Mouse (Mus musculus) left cerebral cortex, postnatal 14 days (tissue): Measurements from ENCODE around the gene Psmb10. TPM values are rescaled to one million over a fixed set of nuclear protein-coding genes. Genes with fewer than 3 reads are reported as not detected.
A peak's percentile ranks its signal among the peaks of the same experiment; 100 is the strongest.

ENCODE experiments used
- DNase-seq, 2 experiments: peaks; one replicate each; pipeline ENCODE4 v3.0.0; 2021 to 2022; ENCODE audit warnings: low spot score in 2 of 2, mixed read lengths in 1 of 2
- intact Hi-C: fragments of 180-260 bp; cut with DNase I; formaldehyde crosslinking; loops from one replicate; pipeline ENCODE4 v1.15.1; 2025
- microRNA-seq, 2 experiments: library from miRNA; unstranded; fragments of <30 nt; microRNA quantifications; one replicate each; pipeline ENCODE4 v1.2.0; 2022
- total RNA-seq, 2 experiments: library from RNA; stranded (reverse); gene quantifications; 2 replicates each; pipeline ENCODE4 v1.2.3; 2021

Gene Psmb10
- total RNA-seq, 2 experiments from 2014 or later: 80.7 TPM

GRCm38 (mm10) chr8:105892432-105892831 lies 45.8 kb downstream of the Psmb10 start:
- DNase-seq: peak; percentile 55 to 60
- intact Hi-C loops: loop anchor here (5.0 kb wide), 1 partner anchor 40 kb away; the partner anchor contains the start of gene Ctrl

GRCm38 (mm10) chr8:105890870-105891269 lies 47.4 kb downstream of the Psmb10 start:
- intact Hi-C loops: loop anchor here (5.0 kb wide), 1 partner anchor 41 kb away; the partner anchor contains the start of gene Ctrl
- DNase-seq: peak; percentile 53 to 74

- intact Hi-C loops: loop anchor here (5.0 kb wide), 1 partner anchor 42 kb away; the partner anchor contains the start of gene Ctrl
- DNase-seq: no peak
Measured at GRCm38 (mm10) chr8:105889756-105890465, 48.3 kb downstream of the Psmb10 start.

Small RNA genes within 50 kb of the gene (microRNA-seq; reads per million reads assigned to microRNA genes)
- 0 reads per million in 2 experiments for gene Mir7074

Other genes with a start within 250 kb of the Psmb10 start
- gene Acd, start 237.3 kb downstream of the Psmb10 start, total RNA-seq: 10 to 100 TPM; 46.1 to 47.9 TPM
- gene Pard6a, start 237.3 kb downstream of the Psmb10 start, total RNA-seq: 10 to 100 TPM; 45.6 to 49.5 TPM
- under 1 TPM in 1 of 2 experiments, not detected in 1; 0.78 TPM for gene 4933405L10Rik, start 230.8 kb downstream of the Psmb10 start, total RNA-seq
- gene Enkd1, start 230.2 kb downstream of the Psmb10 start, total RNA-seq: 10 to 100 TPM in 1 of 2 experiments, 1 to 10 TPM in 1; 10.0 to 12.3 TPM
- gene Gfod2, start 179.8 kb downstream of the Psmb10 start, total RNA-seq: 10 to 100 TPM; 20.6 to 20.9 TPM
- 10 to 100 TPM; 24.6 to 26.4 TPM for gene Ranbp10, start 111.1 kb downstream of the Psmb10 start, total RNA-seq
- under 1 TPM in 1 of 2 experiments, not detected in 1; 0.18 TPM for gene Tsnaxip1, start 110.7 kb downstream of the Psmb10 start, total RNA-seq
- 10 to 100 TPM; 17.6 to 17.7 TPM for gene Cenpt, start 85.2 kb downstream of the Psmb10 start, total RNA-seq
- 10 to 100 TPM; 34.7 to 38.5 TPM for gene Thap11, start 83.3 kb downstream of the Psmb10 start, total RNA-seq
- 10 to 100 TPM; 33.4 to 35.9 TPM for gene Nutf2, start 77.9 kb downstream of the Psmb10 start, total RNA-seq
- gene Edc4, start 57.6 kb downstream of the Psmb10 start, total RNA-seq: 10 to 100 TPM; 59.8 to 62.1 TPM
- gene Nrn1l, start 44.9 kb downstream of the Psmb10 start, total RNA-seq: 1 to 10 TPM; 1.8 to 2.2 TPM
- 1 to 10 TPM; 7.4 to 7.5 TPM for gene Pskh1, start 38.0 kb downstream of the Psmb10 start, total RNA-seq
- gene Ctrl, start 4.6 kb downstream of the Psmb10 start, total RNA-seq: 1 to 10 TPM; 1.0 to 1.1 TPM
- 10 to 100 TPM; 20.0 to 21.9 TPM for gene Lcat, start 4.9 kb upstream of the Psmb10 start, total RNA-seq
- gene Slc12a4, start 27.7 kb upstream of the Psmb10 start, total RNA-seq: 10 to 100 TPM; 19.2 to 21.3 TPM
- not detected for gene Dpep3, start 41.0 kb upstream of the Psmb10 start, total RNA-seq
- 10 to 100 TPM; 15.9 to 18.2 TPM for gene Dus2, start 52.9 kb upstream of the Psmb10 start, total RNA-seq
- gene Dpep2nb, start 67.5 kb upstream of the Psmb10 start, total RNA-seq: not detected
- gene Ddx28, start 73.4 kb upstream of the Psmb10 start, total RNA-seq: 10 to 100 TPM; 13.4 to 13.8 TPM
- gene Nfatc3, start 120.4 kb upstream of the Psmb10 start, total RNA-seq: 1 to 10 TPM; 9.2 to 9.7 TPM
- gene Esrp2, start 198.5 kb upstream of the Psmb10 start, total RNA-seq: under 1 TPM in 1 of 2 experiments, not detected in 1; 0.79 TPM
- 10 to 100 TPM; 23.0 to 25.3 TPM for gene Pla2g15, start 212.0 kb upstream of the Psmb10 start, total RNA-seq
- 10 to 100 TPM; 26.8 to 29.9 TPM for gene Slc7a6, start 230.4 kb upstream of the Psmb10 start, total RNA-seq